Mouse (Mus musculus): Measurements from ENCODE around the gene March2. TPM values are rescaled to one million over a fixed set of nuclear protein-coding genes. Genes with fewer than 3 reads are reported as not detected.
"Not testable (repeated sequence)": the region's sequence is repeated elsewhere in the genome, so short reads cannot be mapped to it uniquely, and the experiment has no call there.

Gene March2
- polyA plus RNA-seq, 1 experiment = 60.9 TPM

- Histone ChIP-seq H3K27ac (ENCODE audit: insufficient read depth, low read depth, low read length) (no peak overlapping the region), H3K4me1 (ENCODE audit: control insufficient read depth, insufficient read depth, insufficient read length, low read length) (no peaks in the 10 kb centered on the region; the same call in 1 of the 2 replicates), H3K27me3 (ENCODE audit: control insufficient read depth, insufficient read depth, low read length) (no peaks in the 10 kb centered on the region), H3K36me3 (ENCODE audit: control insufficient read depth, insufficient read depth, low read length) (peaks cover 5% of the 10 kb centered on the region), H3K4me3 (ENCODE audit: low read depth, low read length) (no peak overlapping the region)
- no peak for TF ChIP-seq CTCF (IDR thresholded peaks at IDR 0.05; ENCODE audit: extremely low read depth, insufficient read length, insufficient replicate concordance, low read depth, low read length)
- 89% methylated on average over 1 of the region's 1 CpGs for WGBS
Measured at GRCm38 (mm10) chr17:33742420-33742819, 23.9 kb upstream of the March2 start.

GRCm38 (mm10) chr17:33733526-33733925 is 15.1 kb upstream of the March2 start:
- not testable (repeated sequence) for H3K4me1 ChIP-seq (ENCODE audit: control insufficient read depth, insufficient read depth, insufficient read length, low read length); H3K36me3 ChIP-seq (ENCODE audit: control insufficient read depth, insufficient read depth, low read length); H3K27ac ChIP-seq (ENCODE audit: insufficient read depth, low read depth, low read length); H3K4me3 ChIP-seq (ENCODE audit: low read depth, low read length); H3K27me3 ChIP-seq (ENCODE audit: control insufficient read depth, insufficient read depth, low read length)
- 70% methylated on average over 10 of the region's 10 CpGs for WGBS

- not testable (repeated sequence) for H3K4me1 ChIP-seq (ENCODE audit: control insufficient read depth, insufficient read depth, insufficient read length, low read length); H3K36me3 ChIP-seq (ENCODE audit: control insufficient read depth, insufficient read depth, low read length); H3K4me3 ChIP-seq (ENCODE audit: low read depth, low read length); H3K27me3 ChIP-seq (ENCODE audit: control insufficient read depth, insufficient read depth, low read length); H3K27ac ChIP-seq (ENCODE audit: insufficient read depth, low read depth, low read length)
- 41% methylated on average over 9 of the region's 9 CpGs for WGBS
Measured at GRCm38 (mm10) chr17:33732556-33733083, 14.2 kb upstream of the March2 start.

GRCm38 (mm10) chr17:33729215-33729614 is 10.7 kb upstream of the March2 start:
- WGBS = 45% methylated on average over 2 of the region's 2 CpGs
- Histone ChIP-seq H3K4me1 (ENCODE audit: control insufficient read depth, insufficient read depth, insufficient read length, low read length) (no peaks in the 10 kb centered on the region), H3K27ac (ENCODE audit: insufficient read depth, low read depth, low read length) (no peak overlapping the region), H3K36me3 (ENCODE audit: control insufficient read depth, insufficient read depth, low read length) (no peaks in the 10 kb centered on the region), H3K27me3 (ENCODE audit: control insufficient read depth, insufficient read depth, low read length) (no peaks in the 10 kb centered on the region), H3K4me3 (ENCODE audit: low read depth, low read length) (no peak overlapping the region)
- TF ChIP-seq POLR2A (IDR thresholded peaks at IDR 0.05; ENCODE audit: low read depth, low read length) (no peak), CTCF (IDR thresholded peaks at IDR 0.05; ENCODE audit: extremely low read depth, insufficient read length, insufficient replicate concordance, low read depth, low read length) (no peak)

- TF ChIP-seq CTCF (IDR thresholded peaks at IDR 0.05; ENCODE audit: extremely low read depth, insufficient read length, insufficient replicate concordance, low read depth, low read length) = no peak
- no peak for TF ChIP-seq POLR2A (IDR thresholded peaks at IDR 0.05; ENCODE audit: low read depth, low read length)
- no peak overlapping the region for H3K27ac ChIP-seq (ENCODE audit: insufficient read depth, low read depth, low read length)
- no peaks in the 10 kb centered on the region for H3K4me1 ChIP-seq (ENCODE audit: control insufficient read depth, insufficient read depth, insufficient read length, low read length)
- H3K36me3 ChIP-seq (ENCODE audit: control insufficient read depth, insufficient read depth, low read length) = no peaks in the 10 kb centered on the region
- H3K4me3 ChIP-seq (ENCODE audit: low read depth, low read length) = no peak overlapping the region
- H3K27me3 ChIP-seq (ENCODE audit: control insufficient read depth, insufficient read depth, low read length) = no peaks in the 10 kb centered on the region
- WGBS = 83% methylated on average over 2 of the region's 2 CpGs
Measured at GRCm38 (mm10) chr17:33728396-33728795, 9.9 kb upstream of the March2 start.

- Histone ChIP-seq H3K4me3 (ENCODE audit: low read depth, low read length) (no peak overlapping the region), H3K27me3 (ENCODE audit: control insufficient read depth, insufficient read depth, low read length) (no peaks in the 10 kb centered on the region), H3K4me1 (ENCODE audit: control insufficient read depth, insufficient read depth, insufficient read length, low read length) (no peaks in the 10 kb centered on the region), H3K27ac (ENCODE audit: insufficient read depth, low read depth, low read length) (no peak overlapping the region), H3K36me3 (ENCODE audit: control insufficient read depth, insufficient read depth, low read length) (no peaks in the 10 kb centered on the region)
- 95% methylated on average over 7 of the region's 7 CpGs for WGBS
- TF ChIP-seq CTCF (IDR thresholded peaks at IDR 0.05; ENCODE audit: extremely low read depth, insufficient read length, insufficient replicate concordance, low read depth, low read length) (no peak), POLR2A (IDR thresholded peaks at IDR 0.05; ENCODE audit: low read depth, low read length) (no peak)
Measured at GRCm38 (mm10) chr17:33719736-33720378, 1.4 kb upstream of the March2 start.

- no peak overlapping the region for H3K27ac ChIP-seq (ENCODE audit: insufficient read depth, low read depth, low read length)
- 41% methylated on average over 10 of the region's 10 CpGs for WGBS
- TF ChIP-seq CTCF (IDR thresholded peaks at IDR 0.05; ENCODE audit: extremely low read depth, insufficient read length, insufficient replicate concordance, low read depth, low read length) = no peak
- TF ChIP-seq POLR2A (IDR thresholded peaks at IDR 0.05; ENCODE audit: low read depth, low read length) = no peak
- no peaks in the 10 kb centered on the region for H3K36me3 ChIP-seq (ENCODE audit: control insufficient read depth, insufficient read depth, low read length)
- H3K4me1 ChIP-seq (ENCODE audit: control insufficient read depth, insufficient read depth, insufficient read length, low read length) = no peaks in the 10 kb centered on the region
- no peaks in the 10 kb centered on the region for H3K27me3 ChIP-seq (ENCODE audit: control insufficient read depth, insufficient read depth, low read length)
- H3K4me3 ChIP-seq (ENCODE audit: low read depth, low read length) = no peak overlapping the region
Measured at GRCm38 (mm10) chr17:33718944-33719725, 665 bp upstream of the March2 start.

Measured in small intestine, adult 2 months (tissue).